Mouse (Mus musculus): ENCODE measurements around the gene Magea6. TPM values are rescaled to one million over a fixed set of nuclear protein-coding genes. Genes with fewer than 3 reads are reported as not detected.
"Not testable (repeated sequence)": the region's sequence is repeated elsewhere in the genome, so short reads cannot be mapped to it uniquely, and the experiment has no call there.

Gene Magea6
- total RNA-seq (2022): not detected

DNA sequence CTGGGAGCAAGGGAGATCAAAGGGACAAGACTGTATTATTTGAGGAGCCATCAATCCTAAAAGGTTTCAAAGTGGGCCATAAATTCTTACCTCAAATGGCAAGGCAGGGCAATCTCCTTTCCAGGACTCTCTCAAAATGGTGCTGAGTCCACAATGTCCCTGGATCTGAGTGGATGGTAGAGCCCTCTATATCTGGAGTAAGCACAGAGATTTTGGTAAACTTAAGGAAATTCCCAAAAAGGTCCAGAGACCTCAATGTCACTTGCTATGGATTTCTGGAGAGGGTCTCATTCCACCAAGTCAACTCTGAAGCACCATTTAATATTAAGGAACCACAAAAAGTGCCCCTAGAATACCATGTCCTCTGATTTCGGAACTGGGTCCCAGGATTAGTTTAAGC is at the start of gene Magea6:
Gene Magea6 (minus strand): TSS at position 101 of the 400 bp plus-strand sequence.
- DNase-seq (ENCODE audit: low spot score in 2 of 2): not testable (repeated sequence)

DNA sequence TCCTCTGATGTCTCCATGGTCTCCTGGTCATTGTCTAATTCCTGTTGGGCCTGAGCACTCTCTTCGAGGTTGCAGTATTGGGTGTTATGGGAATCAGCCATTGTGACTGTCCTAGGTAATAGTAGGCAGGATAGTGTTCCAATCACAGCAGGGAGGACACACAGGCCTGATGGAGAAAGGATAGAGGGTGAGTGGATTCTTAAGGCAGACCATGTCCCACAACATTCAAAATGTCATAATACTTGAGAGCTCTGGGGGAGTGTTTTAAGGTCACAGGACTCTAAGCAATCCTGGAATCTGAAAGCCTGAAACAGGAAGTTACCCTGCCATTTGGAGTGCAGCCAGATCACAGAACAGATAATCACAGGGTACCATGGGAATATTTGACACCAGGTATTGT is 13.6 kb upstream of the Magea6 start, which contains the start of gene Magea3:
Gene Magea3 (minus strand): TSS at position 101 of the 400 bp plus-strand sequence.
- DNase-seq (ENCODE audit: low spot score in 2 of 2): not testable (repeated sequence)

- DNase-seq (ENCODE audit: low spot score in 2 of 2): not testable (repeated sequence)
Observed at GRCm38 (mm10) chrX:154890167-154890566, 45.6 kb downstream of the Magea6 start, which contains the start of gene Cldn34b1. Cldn34b1 (minus strand) TSS chrX:154890267.

Other genes starting within 250 kb of the Magea6 start
- gene Cldn34b1, start 45.7 kb downstream of the Magea6 start, total RNA-seq (2022): not detected
- not detected for gene Magea3, start 13.5 kb upstream of the Magea6 start, total RNA-seq (2022)
- not detected for gene Magea8, start 59.9 kb upstream of the Magea6 start, total RNA-seq (2022)
- gene Magea5, start 127.2 kb upstream of the Magea6 start, total RNA-seq (2022): not detected
- gene Magea1, start 153.8 kb upstream of the Magea6 start, total RNA-seq (2022): not detected
- gene Magea2, start 157.7 kb upstream of the Magea6 start, total RNA-seq (2022): not detected
- not detected for gene Cldn34b2, start 192.4 kb upstream of the Magea6 start, total RNA-seq (2022)